Mouse (Mus musculus) layer of hippocampus, postnatal 36 days (tissue): ENCODE results near the gene Gm29554. TPM values are rescaled to one million over a fixed set of nuclear protein-coding genes. Genes with fewer than 3 reads are reported as not detected.
"Not testable (repeated sequence)": the region's sequence is repeated elsewhere in the genome, so short reads cannot be mapped to it uniquely, and the experiment has no call there.

Source experiments
- DNase-seq, 2 experiments: peaks; one replicate each; pipeline ENCODE4 v3.0.0; 2022
- total RNA-seq, 2 experiments: library from RNA; stranded (reverse); gene quantifications; 2 replicates each; pipeline ENCODE4 v1.2.3; 2021

Gene Gm29554
- not detected for total RNA-seq

GRCm38 (mm10) chrY:12273632-12274031 is at the start of gene Gm29554:
Gene Gm29554 (plus strand): TSS chrY:12273932.
- DNase-seq, result not testable (repeated sequence)

Other genes with a start within 250 kb of the Gm29554 start
- not detected for gene Gm20812, start 108.0 kb downstream of the Gm29554 start, total RNA-seq